Mouse (Mus musculus) lung, postnatal 10 days (tissue): ENCODE data around the gene Atp6v0a1.

Experiments
- DNase-seq: peaks from one replicate; pipeline ENCODE4 v3.0.0; 2021

Atp6v0a1 gene

DNA sequence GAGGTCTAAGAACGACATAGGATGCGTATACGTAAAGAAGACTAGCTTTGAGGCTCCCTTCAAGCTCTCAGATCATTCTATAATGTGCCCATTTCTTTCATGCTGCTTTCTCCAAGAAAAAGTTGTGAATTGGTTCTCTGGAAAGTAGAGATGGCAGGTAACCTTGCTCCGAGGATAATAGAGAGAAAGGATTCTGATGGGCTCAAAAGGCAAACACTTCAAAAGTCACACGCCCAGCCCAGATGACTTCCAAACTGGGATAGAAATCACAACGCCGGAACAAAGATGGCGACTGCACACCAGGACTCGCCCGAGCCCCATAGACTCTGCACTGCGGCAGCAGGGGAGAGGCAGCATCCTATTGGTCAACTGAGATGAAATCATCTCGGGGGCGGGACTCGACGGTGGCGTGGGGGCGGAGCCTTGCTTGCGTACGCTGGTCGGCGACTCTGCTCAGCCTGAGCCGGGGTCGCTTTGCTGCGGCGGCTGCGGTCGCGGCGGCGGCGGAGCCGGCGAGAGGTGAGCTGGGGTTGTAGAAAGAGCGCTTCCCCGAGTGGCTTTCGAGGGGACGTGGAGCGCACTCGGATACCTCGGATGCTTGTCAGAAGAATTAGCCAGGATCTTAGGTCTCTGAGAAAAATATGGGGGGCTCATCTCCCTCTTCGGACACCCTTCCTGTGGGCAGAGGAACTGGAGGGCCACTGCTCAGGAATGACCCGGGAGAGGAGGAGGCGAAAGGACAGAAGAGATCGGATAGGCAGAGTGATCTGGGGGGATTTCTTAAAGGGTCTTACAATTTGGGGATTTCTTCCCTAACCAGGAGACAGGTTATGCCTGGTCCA, at the start of gene Atp6v0a1:
Gene Atp6v0a1 (plus strand): TSS at position 407 of the 842 bp plus-strand sequence.
- peak; percentile 99 for DNase-seq

DNA sequence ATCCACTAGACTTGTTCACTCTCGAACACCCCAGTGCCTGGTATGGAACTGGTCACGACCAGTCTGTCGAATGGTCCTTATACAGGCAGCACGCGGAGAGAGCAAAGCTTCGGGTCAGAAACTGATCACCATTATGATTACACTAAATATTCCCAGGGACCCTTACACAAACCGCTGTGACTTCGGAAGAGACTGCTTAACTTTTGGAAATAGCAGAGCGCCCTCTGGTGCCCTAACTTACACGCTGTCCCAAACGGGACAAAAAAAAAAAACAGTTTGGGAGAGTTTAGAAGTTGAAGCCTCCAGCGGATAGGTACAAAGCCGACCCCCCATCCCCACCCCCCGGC, 49.8 kb upstream of the Atp6v0a1 start:
- peak; percentile 86 for DNase-seq

DNA sequence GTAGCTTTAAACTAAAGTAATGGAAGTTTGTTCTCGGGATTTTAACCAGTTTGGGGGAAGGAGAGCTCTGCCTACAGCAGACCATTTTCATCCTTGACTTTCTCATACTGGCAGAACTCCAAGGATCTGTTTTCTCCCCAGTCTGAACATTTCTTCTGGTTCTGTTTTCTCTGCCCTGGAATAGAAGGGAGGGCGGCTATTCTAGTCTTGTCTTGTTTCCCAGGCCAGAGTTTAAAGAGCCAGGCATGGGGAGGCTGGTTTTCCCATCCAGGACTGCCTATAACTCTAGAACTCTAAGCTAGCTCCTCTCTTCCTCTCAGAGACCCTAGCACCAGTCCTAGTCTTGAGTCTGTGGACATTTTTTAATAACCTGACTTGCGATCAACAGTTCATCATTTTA, 49.4 kb upstream of the Atp6v0a1 start:
- peak; percentile 37 for DNase-seq

DNA sequence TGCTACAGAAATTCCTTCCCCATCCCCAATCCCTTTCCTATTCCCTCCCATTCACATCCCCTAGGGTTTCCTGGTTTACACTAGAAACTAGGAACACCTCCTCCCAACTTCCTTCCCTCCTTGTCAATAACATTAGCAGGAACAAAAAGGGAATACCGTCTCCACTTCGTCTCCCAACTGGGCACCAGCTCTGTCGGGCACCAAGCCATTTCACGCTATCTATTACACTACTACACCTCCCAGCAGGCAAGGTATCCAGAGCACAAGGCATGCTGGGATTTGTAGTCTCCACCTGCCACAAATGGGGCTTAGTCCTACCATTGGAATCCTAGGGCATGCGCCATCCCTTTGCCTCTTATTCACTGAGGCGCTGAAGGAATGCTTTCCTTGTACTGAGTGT, 48.7 kb upstream of the Atp6v0a1 start:
- DNase-seq: peak; percentile 88

DNA sequence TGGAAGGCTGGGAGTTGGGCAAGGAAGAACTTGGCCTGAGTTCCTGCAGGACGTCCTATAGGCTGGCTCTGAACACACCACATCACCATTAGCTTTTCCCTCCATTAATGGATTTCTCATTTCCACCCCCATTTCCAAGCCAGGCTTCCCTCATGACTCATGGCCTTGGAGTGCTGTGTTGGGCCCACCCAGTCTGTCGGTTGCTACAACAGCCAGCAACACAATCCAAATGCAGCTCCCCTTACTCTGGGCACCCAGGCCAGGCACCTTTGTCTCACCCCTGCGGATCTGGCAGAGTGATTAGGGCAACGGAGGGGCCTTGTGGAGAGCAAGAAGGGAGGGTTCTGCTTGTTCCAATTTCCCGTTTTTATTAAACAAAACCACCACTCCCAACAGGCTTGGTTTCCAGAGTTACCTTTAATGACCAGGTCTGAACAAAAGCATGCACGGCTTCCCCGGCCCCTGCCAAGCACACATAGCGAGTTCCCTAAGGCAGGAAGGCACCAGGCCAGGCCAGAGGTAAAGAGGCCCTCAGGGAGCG, 46.8 kb upstream of the Atp6v0a1 start:
- peak; percentile 76 for DNase-seq

DNA sequence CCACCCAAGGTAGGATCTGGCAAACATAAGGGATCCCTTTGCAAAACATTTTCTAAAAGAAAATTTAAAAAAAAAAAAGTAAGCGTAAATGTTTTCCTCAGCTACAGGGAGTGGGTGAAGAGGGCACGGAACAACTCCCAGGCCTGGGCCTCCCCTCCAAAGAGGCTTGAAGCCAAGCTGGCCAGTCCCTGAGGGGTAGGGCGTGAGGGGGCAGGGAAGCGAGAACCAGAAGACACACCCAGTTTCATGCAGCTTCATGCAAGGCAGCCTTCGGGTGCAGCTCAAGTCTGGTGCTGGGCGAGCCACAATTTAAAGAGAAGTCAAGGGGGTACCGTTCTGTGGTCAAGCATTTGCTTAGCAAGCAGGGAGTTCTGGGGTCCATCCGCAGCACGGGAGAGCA, 45.6 kb upstream of the Atp6v0a1 start:
- peak; percentile 80 for DNase-seq

DNA sequence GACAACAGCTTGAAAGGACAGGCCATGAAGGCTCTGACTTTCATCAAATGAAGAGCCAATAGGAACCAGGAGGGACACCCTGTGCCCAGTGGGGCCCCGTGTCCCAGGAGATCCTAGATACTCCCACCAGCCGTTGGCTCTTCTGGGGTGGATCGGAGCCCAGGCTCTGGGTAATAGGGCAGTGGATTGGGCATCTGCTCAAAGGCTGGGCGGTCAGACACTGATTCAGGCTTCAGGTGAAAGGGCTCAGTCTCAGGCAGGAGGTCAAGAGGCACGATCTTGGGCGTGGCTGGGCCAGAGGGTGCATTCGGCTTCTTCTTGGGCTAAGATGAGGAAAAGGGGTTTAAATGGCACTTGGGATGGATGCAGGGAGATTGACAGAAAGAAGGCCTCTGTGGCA, 45.1 kb upstream of the Atp6v0a1 start:
- no peak for DNase-seq

DNA sequence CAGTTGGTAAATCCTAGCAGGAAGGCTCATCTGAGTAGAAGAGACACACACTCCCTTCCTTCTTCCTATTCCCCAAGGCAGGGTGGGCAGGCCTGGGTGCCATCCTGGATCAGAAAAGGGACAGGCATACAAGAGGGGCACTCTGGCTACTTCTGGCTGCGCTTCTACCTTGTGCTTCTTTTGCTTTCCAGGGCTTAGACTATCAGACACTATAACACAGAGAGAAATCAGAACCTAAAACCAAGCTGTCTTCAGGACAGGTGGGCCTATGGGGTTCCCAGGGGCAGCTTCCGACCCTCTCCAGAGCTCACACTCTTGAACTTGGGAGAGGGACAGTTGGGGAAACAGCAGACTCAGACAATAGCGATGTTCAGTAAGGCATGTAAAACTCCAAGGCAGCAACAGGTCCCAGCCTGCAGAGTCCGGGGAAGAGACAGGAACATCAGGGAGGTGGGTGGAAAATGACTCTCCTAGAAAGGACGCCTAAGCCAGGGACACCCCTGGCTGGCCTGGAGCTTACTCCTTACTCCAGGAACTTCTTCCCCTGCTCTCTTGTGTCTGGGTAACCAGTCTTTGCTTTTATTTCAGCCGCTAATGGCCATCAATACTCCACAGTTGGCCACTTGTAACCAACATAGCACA, 44.2 kb upstream of the Atp6v0a1 start:
- no peak for DNase-seq

DNA sequence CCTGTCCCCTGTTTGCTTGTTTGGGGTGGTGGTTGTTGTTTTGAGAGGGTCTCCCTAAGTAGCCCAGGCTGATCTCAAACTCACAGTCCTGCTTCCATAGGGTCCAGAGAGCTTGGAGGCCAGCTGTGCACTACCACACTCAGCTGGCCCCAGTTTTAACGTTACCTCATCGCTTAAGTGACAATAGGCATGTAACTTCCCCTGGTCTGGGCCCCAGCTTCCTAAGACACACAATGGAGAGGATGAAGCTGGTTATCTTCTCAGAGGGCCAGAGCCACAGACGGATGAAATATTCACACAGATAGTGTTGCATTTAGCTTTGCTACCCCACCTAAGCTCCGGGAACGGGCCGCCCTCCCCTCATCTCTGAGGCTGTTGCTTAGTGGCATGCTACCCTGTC, 43.5 kb upstream of the Atp6v0a1 start:
- no peak for DNase-seq

DNA sequence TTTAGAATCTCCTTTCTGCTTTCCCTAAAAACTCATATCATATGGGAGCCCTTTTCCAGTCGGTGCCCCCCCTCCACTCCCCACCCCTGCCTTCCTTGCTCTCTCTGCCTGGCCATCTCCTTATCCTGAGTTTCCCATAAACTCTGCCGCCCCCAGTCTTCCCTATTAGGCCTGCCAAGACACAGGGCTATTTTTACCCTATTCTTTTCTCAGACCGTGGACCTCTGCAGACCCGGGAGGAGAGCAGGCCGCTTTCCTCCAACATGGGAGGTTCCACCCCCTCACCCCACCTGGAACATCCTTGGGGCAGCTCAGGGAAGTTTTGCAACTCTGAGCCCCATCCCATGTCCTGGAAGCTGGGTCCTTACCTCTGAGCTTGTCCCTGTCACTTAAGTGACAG, 41.9 kb upstream of the Atp6v0a1 start:
- DNase-seq: no peak

DNA sequence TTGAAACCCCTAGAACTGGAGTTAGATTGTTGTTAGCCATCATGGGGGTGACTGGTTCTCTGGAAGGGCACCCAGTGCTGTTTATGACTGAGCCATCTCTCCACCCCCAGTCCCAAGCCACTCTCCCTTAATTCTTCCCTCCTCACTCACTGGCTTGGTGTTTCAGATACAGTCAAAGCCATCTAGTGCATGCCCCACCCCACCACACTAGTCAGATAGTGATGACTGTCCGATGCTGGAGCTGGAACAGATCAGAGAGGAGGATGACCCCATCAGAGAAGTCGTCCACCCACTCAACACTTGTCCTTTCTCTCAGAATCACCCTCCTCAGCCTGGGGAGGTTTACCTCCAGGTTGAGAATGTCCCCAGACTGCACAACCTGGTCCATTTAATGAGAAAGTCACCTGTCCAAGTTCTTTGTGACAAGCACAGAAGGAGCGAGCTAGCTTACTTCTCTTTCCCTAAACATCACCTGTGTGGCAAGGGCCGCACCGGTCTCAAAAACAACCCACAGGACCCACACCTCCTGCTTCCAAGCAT, 41.3 kb upstream of the Atp6v0a1 start:
- DNase-seq: no peak

DNA sequence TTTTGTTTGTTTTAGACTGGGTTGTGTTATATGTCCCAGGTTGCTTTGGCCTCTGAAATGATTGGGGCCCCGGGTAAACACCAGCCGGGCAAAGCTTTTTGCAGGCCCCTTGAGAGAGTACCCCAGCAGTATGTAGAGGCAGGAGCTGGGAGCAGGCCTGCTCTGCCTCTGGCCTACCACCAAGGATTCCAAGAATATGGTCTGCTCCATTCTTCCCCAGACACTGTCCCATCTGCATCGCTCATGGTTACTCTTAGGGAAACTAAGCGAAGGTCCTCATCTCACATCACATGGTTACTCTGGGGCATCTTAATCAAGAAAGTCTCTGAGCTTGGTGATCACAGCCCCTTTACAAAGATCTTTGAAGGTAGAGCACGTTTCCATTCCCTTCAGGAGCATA, 40.8 kb upstream of the Atp6v0a1 start:
- DNase-seq: no peak

DNA sequence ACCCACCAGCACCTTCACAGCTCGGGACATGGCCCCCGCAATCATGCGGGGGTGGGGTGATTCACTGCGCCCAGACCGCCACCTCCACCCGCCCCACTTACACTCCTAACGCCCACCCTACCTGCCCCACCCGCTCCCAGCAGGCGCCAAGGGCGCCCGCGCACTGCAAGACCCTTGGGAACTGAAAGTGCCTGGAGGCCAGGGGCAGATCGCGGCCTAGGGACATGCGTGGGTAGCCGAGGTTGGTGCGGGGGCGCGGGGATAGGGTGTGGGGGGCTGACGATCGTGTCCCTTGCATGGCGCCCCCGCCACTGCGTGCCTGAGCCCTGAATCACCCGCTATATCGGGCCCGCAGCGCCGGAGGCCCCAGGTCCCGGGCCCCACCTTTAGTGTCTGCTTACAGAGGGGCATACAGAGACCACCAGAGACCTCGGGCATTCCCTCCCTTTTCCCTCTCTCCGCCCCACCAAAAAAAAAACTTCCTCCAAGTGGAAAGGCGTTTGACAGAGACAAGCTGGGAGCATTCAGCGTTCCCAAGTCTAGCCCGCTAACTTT, 40.0 kb upstream of the Atp6v0a1 start:
- no peak for DNase-seq

DNA sequence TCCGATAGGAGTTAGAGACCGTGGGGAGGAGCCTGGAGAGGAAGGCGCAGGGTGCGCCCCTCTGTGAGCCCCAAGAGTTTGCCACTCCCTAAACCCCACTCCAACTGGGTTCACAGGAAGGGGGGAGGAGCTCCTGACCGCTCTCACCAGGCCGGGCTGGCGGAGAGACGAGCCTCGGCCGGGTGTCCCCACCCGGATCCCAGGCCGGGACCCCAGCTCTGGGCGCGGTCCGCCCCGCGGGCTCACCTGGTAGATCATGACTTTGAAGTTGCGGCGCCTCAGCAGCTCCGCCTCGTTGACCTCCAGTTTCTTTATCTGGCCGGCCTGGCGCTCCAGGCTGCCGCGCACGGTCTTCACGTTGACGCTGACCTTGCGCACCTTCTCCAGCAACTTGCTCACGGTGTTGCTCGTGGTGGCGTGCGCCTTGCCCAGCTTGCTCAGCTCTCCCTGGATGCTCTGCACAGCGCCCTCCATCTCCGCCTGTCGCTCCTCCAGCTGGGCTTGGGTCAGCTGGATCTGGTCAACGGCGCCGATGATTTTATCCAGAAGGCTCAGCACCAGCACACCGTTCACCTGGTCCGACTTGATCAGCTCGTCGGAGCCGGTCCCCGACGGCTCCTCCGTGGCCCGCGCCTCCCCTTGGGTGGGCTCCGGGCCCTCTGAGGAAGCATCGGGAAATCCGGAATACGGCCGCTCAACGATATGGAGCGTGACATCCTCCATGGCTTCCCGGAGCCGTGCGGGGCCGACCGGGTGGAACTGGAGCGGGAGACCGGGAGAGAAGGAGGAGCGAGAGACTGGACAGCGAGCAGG, 39.3 kb upstream of the Atp6v0a1 start:
- DNase-seq: peak; percentile 89

DNA sequence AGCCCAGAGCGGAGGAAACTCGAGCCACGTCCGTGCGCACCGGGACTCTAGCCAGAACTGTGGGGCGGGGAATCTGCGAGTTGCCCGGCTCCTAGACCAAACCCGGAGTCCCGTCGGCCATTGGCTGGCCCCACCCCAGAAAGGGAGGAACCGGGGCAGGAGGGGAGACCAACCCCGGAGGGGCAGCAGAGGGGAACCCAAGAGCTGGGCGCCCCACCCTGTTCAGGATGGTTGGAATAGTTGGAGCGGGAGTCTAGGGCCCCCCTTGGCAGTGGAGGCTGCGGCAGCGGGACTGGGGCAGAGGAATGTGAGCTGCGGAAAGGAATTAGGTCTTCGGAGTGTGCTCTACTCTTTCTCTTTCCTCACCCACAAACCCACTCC, 38.7 kb upstream of the Atp6v0a1 start, which contains the start of gene Cavin1:
Gene Cavin1 (minus strand): TSS at position 331 of the 381 bp plus-strand sequence.
- peak; percentile 100 for DNase-seq

DNA sequence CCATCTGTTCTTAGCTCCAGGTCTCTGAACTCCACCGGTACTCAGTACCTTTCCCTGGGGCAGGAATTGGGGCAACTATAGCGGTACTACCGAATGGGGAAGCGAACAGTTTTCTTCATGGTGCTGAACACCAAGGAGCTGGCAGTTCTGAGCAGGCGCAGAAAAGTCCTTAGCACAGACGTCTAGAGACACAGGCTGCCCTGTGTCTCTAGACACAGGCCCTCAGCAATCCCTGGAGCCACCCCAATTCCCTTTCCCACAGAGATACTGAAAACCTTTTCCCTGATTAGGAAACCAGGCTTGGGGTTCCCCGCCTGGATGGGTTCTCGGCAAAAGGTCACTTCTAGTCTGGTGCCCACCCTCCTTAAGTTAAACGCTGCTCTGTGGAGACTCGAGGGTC, 37.8 kb upstream of the Atp6v0a1 start:
- no peak for DNase-seq

DNA sequence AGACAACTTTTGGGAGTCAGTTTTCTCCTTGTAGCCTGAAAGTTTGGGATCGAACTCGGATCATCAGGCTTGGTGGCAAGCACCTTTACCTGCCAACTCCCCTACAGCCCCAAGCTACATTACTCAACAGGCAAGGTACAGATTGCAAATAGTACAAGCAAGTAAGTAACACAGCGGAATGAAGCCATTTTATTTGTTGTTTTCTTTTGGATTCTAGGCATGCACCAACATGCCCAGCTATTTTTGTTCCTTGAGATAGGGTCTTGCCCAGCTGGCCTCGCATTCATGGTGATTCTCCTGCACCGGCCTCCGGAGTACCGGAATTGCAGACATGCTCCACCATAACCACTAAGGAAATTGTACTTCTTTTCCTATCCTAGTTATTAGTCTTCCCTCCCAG, 36.0 kb upstream of the Atp6v0a1 start:
- no peak for DNase-seq

DNA sequence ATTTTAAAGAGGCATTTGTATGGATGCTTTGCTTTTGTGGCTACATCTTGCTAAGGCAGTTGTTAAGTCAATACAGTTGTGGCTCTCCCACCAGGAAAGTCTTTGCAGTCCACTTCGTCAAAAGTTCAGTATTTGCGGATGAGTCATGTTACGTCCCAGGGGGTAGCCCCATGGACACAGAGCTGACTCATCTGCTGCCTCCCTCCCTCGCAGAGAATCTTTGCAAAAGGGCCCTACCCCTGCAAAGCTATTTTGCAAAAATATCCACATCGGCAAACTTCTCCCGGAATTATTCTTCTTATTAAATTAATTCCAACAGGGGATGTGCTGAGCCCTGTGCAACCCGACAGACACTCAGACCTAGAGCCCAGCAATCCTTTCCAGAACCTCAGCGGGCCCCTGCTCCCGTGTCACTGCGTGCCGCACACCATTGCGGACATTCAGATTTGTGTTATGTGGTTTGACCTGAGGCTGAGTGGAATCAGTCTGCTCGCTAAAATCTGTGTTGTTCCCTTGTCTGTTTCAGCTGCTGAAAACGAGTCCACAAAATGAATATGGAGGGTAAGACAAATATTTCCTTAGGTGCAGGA, 34.8 kb upstream of the Atp6v0a1 start:
- DNase-seq: no peak

DNA sequence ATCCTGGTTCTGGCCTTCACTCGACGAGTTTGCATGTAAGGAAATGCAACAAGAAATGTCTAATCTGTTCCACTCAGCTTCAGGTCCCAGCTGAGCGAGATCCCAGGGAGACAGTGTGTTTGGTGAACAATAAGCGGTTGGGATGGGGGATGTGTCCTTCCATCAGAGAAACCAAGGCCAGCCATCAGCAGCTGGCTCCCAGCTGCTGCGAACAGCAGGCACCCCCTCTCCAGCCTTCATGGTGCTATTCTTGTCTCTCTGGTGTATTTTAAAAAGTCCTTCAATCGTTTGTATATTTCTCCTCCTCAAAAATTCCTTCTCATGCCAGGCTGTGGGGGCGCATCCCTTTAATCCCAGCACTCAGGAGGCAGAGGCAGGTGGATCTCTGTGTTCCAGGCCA, 34.0 kb upstream of the Atp6v0a1 start:
- DNase-seq: no peak

DNA sequence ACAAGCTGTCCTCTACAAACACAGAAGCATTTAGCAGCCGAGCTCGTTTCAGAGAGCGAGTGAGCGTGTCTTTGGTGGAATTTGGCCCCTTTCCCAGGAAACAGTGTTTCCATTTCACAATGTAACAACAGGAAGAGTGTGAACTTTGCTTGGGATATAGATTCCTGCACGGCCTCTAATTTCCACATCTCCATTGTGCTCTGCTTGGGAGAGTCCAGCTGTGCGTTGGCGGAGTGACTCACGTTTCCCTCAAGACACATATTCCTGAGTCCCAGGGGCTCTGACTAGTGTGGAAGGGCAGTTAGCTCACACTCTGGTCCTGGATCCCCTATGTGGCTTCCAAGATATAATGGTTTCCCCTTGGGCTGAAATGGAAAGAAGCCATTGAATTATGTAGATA, 29.4 kb upstream of the Atp6v0a1 start:
- peak; percentile 80 for DNase-seq

DNA sequence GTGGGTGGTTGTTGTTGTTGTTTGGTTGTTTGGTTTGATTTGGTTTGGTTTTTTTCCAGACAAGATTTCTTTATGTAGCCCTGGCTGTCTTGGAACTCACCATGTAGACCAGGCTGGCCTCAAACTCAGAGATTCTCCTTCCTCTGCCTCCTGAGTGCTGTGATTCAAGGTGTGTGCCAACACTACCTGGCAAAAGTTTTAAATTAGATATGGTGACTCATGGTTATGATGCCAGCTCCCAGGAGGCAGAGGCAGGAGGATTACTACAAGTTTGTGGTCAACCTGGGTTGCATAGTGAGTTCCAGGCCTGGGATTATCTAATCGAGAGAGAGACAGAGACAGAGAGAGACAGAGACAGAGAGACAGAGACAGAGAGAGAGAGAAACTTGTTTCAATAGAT, 28.8 kb upstream of the Atp6v0a1 start:
- DNase-seq: no peak

DNA sequence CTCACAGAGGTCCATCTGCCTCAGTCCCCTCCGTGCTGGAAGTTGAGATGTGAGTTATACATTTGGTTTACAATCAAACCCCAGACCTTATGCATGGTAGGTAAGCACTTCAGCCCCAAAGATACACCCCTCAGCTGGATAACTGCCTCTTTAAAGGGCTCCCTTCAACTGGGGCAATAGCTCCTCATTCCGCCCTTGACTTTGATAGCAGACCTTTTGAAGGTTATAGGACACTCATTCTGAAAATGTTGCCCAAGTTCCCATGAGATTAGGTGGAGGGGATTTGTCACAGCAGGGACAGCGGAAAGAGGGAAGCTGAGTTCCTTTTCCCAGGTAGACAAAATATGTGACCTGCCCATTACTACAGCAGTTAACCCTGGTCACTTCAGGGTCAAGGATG, 28.0 kb upstream of the Atp6v0a1 start:
- DNase-seq: no peak
